Mouse (Mus musculus): ENCODE measurements around the gene Mia2.

GRCm38 (mm10) chr12:59084446-59084845 lies 11.2 kb upstream of the Mia2 start:
- TF ChIP-seq CTCF (IDR thresholded peaks at IDR 0.05; ENCODE audit: low read depth, low read length) (no peak), POLR2A (IDR thresholded peaks at IDR 0.05; ENCODE audit: extremely low read depth, insufficient read depth, low read length) (no peak)
